Mouse (Mus musculus): ENCODE data around the gene Stra6. TPM values are rescaled to one million over a fixed set of nuclear protein-coding genes. Genes with fewer than 3 reads are reported as not detected.

The Stra6 gene
- total RNA-seq, 4 experiments from 2014 or later = 0.50 to 1.5 (median 0.67) TPM

- no peak for DNase-seq (ENCODE audit: low spot score)
Observed at GRCm38 (mm10) chr9:58049186-58049585, 14.4 kb upstream of the Stra6 start.

GRCm38 (mm10) chr9:58049861-58050260 is 13.7 kb upstream of the Stra6 start:
- DNase-seq (ENCODE audit: low spot score) = no peak

- no peak for DNase-seq (ENCODE audit: low spot score)
Observed at GRCm38 (mm10) chr9:58051937-58052336, 11.7 kb upstream of the Stra6 start.

- DNase-seq (ENCODE audit: low spot score) = no peak
Observed at GRCm38 (mm10) chr9:58053102-58053501, 10.5 kb upstream of the Stra6 start.

GRCm38 (mm10) chr9:58053544-58053943 is 10.0 kb upstream of the Stra6 start:
- DNase-seq (ENCODE audit: low spot score) = no peak

GRCm38 (mm10) chr9:58054032-58054431 is 9.6 kb upstream of the Stra6 start:
- no peak for DNase-seq (ENCODE audit: low spot score)

- DNase-seq (ENCODE audit: low spot score) = no peak
Observed at GRCm38 (mm10) chr9:58055666-58056065, 7.9 kb upstream of the Stra6 start.

GRCm38 (mm10) chr9:58059920-58060319 is 3.7 kb upstream of the Stra6 start:
- DNase-seq (ENCODE audit: low spot score) = no peak

- no peak for DNase-seq (ENCODE audit: low spot score)
Observed at GRCm38 (mm10) chr9:58060677-58061667, 2.6 kb upstream of the Stra6 start.

- no peak for DNase-seq (ENCODE audit: low spot score)
Observed at GRCm38 (mm10) chr9:58065532-58065931, 1.9 kb downstream of the Stra6 start.

- no peak for DNase-seq (ENCODE audit: low spot score)
Observed at GRCm38 (mm10) chr9:58065977-58066730, 2.6 kb downstream of the Stra6 start.

- no peak for DNase-seq (ENCODE audit: low spot score)
Observed at GRCm38 (mm10) chr9:58066731-58067095, 3.1 kb downstream of the Stra6 start.

- no peak for DNase-seq (ENCODE audit: low spot score)
Observed at GRCm38 (mm10) chr9:58067546-58067945, 4.0 kb downstream of the Stra6 start.

GRCm38 (mm10) chr9:58074561-58074960 is 11.0 kb downstream of the Stra6 start:
- no peak for DNase-seq (ENCODE audit: low spot score)

- no peak for DNase-seq (ENCODE audit: low spot score)
Observed at GRCm38 (mm10) chr9:58084586-58084985, 21.0 kb downstream of the Stra6 start.

- no peak for DNase-seq (ENCODE audit: low spot score)
Observed at GRCm38 (mm10) chr9:58085074-58085473, 21.5 kb downstream of the Stra6 start.

- no peak for DNase-seq (ENCODE audit: low spot score)
Observed at GRCm38 (mm10) chr9:58086203-58086602, 22.6 kb downstream of the Stra6 start.

GRCm38 (mm10) chr9:58086861-58087260 is 23.3 kb downstream of the Stra6 start:
- no peak for DNase-seq (ENCODE audit: low spot score)

GRCm38 (mm10) chr9:58087277-58087998 is 23.9 kb downstream of the Stra6 start:
- DNase-seq (ENCODE audit: low spot score) = no peak

GRCm38 (mm10) chr9:58091623-58092425 is 28.2 kb downstream of the Stra6 start:
- peak; percentile 52 for DNase-seq (ENCODE audit: low spot score)

Data from heart, adult 8-10 months (tissue).